In the genomic region with DNA sequence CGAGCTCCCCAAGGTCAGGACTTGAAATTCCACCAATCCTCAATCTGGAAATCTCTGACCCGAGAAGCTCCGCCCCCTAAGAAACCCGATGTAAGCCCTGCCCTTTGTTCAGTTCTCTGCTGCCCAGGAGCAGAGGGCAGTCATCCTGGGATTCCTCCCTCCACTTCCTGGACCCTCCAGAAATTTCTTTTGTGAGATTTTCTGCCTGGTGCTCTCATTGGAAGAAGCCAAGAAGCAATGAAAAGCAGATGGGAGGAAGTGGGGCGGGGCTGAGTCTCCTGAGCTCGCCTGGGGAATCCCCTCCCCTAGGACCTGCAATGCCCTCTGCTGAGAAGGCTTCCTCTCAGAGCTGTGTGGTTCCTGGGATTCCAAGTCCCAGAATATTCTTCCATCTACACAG, we compare ENCODE assay signal across 9 mouse cellular contexts. TPM values are rescaled to one million over a fixed set of nuclear protein-coding genes. Genes with fewer than 3 reads are reported as not detected.
DNase-seq lines count a peak whose midpoint lies in the region; ATAC-seq and TF ChIP-seq lines count a peak whose summit lies in the region.
"Had no signal": no experiment of that assay in that cellular context is flagged by ENCODE, and none has a peak within 500 bp of the region (broad histone marks: within the 10 kb centered on the region; RNA-seq: fewer than 3 reads in every experiment).

No protein-coding gene starts in this region.

- peak overlapping the region; percentile 55; the same call in 1 of the 2 replicates for H3K4me3 ChIP-seq in ES-Bruce4 (ENCODE audit: low read depth, low read length)
- H3K4me3 ChIP-seq in forebrain, embryonic 12.5 days (replicated peaks), result no peak overlapping the region
- H3K4me3 ChIP-seq in kidney, postnatal 0 days (replicated peaks; ENCODE audit: low read depth, low read length), result peak overlapping the region; percentile 14; the same call in 1 of the 2 replicates

- H3K27me3 ChIP-seq in ES-Bruce4 (ENCODE audit: control insufficient read depth, insufficient read depth, low read length, poor library complexity, severe bottlenecking), result no peaks in the 10 kb centered on the region
- H3K27me3 ChIP-seq in forebrain, embryonic 12.5 days, result peaks cover 11% of the 10 kb centered on the region
- H3K27me3 ChIP-seq in kidney, postnatal 0 days (ENCODE audit: insufficient read depth, low read length), result no peaks in the 10 kb centered on the region

- no peaks in the 10 kb centered on the region for H3K4me1 ChIP-seq in ES-Bruce4 (ENCODE audit: control insufficient read depth, insufficient read depth, low read length)
- H3K4me1 ChIP-seq in forebrain, embryonic 12.5 days, result peaks cover 20% of the 10 kb centered on the region
- no peaks in the 10 kb centered on the region for H3K4me1 ChIP-seq in kidney, postnatal 0 days (replicated peaks; ENCODE audit: insufficient read depth, low read length)

- peak; percentile 23 for TF ChIP-seq POLR2A in ES-Bruce4 (IDR thresholded peaks at IDR 0.05; ENCODE audit: insufficient read depth, low read length)

- 26% methylated on average over 6 of the region's 6 CpGs for WGBS in forebrain, embryonic 12.5 days
- 27% methylated on average over 6 of the region's 6 CpGs for WGBS in kidney, postnatal 0 days

- H3K36me3 ChIP-seq in ES-Bruce4 (ENCODE audit: control insufficient read depth, insufficient read depth, low read length, poor library complexity, severe bottlenecking), result no peaks in the 10 kb centered on the region
- H3K36me3 ChIP-seq in forebrain, embryonic 12.5 days (replicated peaks), result no peaks in the 10 kb centered on the region
- H3K36me3 ChIP-seq in kidney, postnatal 0 days (ENCODE audit: insufficient read depth, low read length), result no peaks in the 10 kb centered on the region

- H3K9me3 ChIP-seq in ES-Bruce4 (replicated peaks; ENCODE audit: control insufficient read depth, insufficient read depth, low read length, poor library complexity, severe bottlenecking), result no peaks in the 10 kb centered on the region
- no peaks in the 10 kb centered on the region for H3K9me3 ChIP-seq in forebrain, embryonic 12.5 days
- no peaks in the 10 kb centered on the region for H3K9me3 ChIP-seq in kidney, postnatal 0 days (replicated peaks; ENCODE audit: low read length)

- H3K4me2 ChIP-seq in forebrain, embryonic 12.5 days, result 0 out of 2 replicates have a peak overlapping the region, but pooled peaks have one; percentile 27
- H3K4me2 ChIP-seq in kidney, postnatal 0 days (ENCODE audit: low read length), result peak overlapping the region; percentile 39

- no peak for ATAC-seq in forebrain, embryonic 12.5 days (ENCODE audit: low FRiP score)
- ATAC-seq in kidney, postnatal 0 days (replicated peaks; ENCODE audit: low FRiP score, low read depth), result peak; percentile 41

- peak overlapping the region; percentile 85 for H3K27ac ChIP-seq in ES-Bruce4 (ENCODE audit: insufficient read depth, low read length)
- H3K27ac ChIP-seq in forebrain, embryonic 12.5 days, result no peak overlapping the region
- no peak overlapping the region for H3K27ac ChIP-seq in kidney, postnatal 0 days

- TF ChIP-seq CTCF in ES-Bruce4 (IDR thresholded peaks at IDR 0.05; ENCODE audit: low read depth, low read length), result no peak
- no peak for TF ChIP-seq CTCF in kidney, postnatal 0 days (IDR thresholded peaks at IDR 0.05; ENCODE audit: low read depth)

- DNase-seq in adrenal gland, adult 2 months, result peak; percentile 24
- no peak for DNase-seq in adrenal gland, postnatal 25 days
- DNase-seq in kidney, postnatal 0 days (ENCODE audit: low spot score), result peak; percentile 64
- DNase-seq in mesoderm, embryonic 11.5 days (ENCODE audit: low read depth, low spot score), result peak; percentile 48
- no peak for DNase-seq in layer of hippocampus, adult 11-12 months (ENCODE audit: low spot score)
- DNase-seq in layer of hippocampus, adult 18-20 months (ENCODE audit: low spot score in 2 of 2), result no peak

- peak overlapping the region; percentile 62 for H3K9ac ChIP-seq in ES-Bruce4 (ENCODE audit: low read depth, poor library complexity, severe bottlenecking)
- no peak overlapping the region for H3K9ac ChIP-seq in forebrain, embryonic 12.5 days
- H3K9ac ChIP-seq in kidney, postnatal 0 days (ENCODE audit: low read depth, low read length), result 0 out of 2 replicates have a peak overlapping the region, but pooled peaks have one; percentile 24

- TF ChIP-seq EP300 in ES-Bruce4 (IDR thresholded peaks at IDR 0.05; ENCODE audit: insufficient read depth, low read depth, low read length), result no peak

RNA-seq across cellular contexts. Expression of gene Lrrc23, which starts 2.9 kb away (rescaled TPM):
- under 1 TPM; 0.29 to 0.38 TPM for total RNA-seq in adrenal gland, adult 2 months (2021)
- 0.16 and 0.32 TPM in 2 replicates for polyA plus RNA-seq in adrenal gland, adult 2 months (2012; rRNA removed)
- total RNA-seq in adrenal gland, postnatal 25 days (2021), result 0.21 TPM in 1 of 2 replicates, not detected in the other
- 0.84 TPM in 1 of 2 replicates, not detected in the other for polyA plus RNA-seq in ES-Bruce4 (2011; ENCODE audit: insufficient read depth, insufficient read length, low read depth, missing spikeins)
- 3.3 and 4.0 TPM in 2 replicates for polyA plus RNA-seq in forebrain, embryonic 12.5 days (2016; fragmentation: Nextera tagmentation; extraction: Ambion mirVana)
- polyA plus RNA-seq in kidney, postnatal 0 days (2015; fragmentation: Nextera tagmentation; extraction: Ambion mirVana), result 0.43 and 0.59 TPM in 2 replicates
- total RNA-seq in layer of hippocampus, adult 18-20 months (2021), result 1 to 10 TPM; 2.7 to 4.7 TPM

RNA-seq across cellular contexts. Expression of gene Eno2, which starts 13.0 kb away (rescaled TPM):
- total RNA-seq in adrenal gland, adult 2 months (2021), result 10 to 100 TPM; 12.4 to 35.9 TPM
- polyA plus RNA-seq in adrenal gland, adult 2 months (2012; rRNA removed), result 8.3 and 16.5 TPM in 2 replicates
- total RNA-seq in adrenal gland, postnatal 25 days (2021), result 10.1 and 17.6 TPM in 2 replicates
- 7.4 and 8.3 TPM in 2 replicates for polyA plus RNA-seq in ES-Bruce4 (2011; ENCODE audit: insufficient read depth, insufficient read length, low read depth, missing spikeins)
- 10.5 and 10.6 TPM in 2 replicates for polyA plus RNA-seq in forebrain, embryonic 12.5 days (2016; fragmentation: Nextera tagmentation; extraction: Ambion mirVana)
- polyA plus RNA-seq in kidney, postnatal 0 days (2015; fragmentation: Nextera tagmentation; extraction: Ambion mirVana), result 7.6 TPM in 2 replicates
- total RNA-seq in layer of hippocampus, adult 18-20 months (2021), result 1,000 to 10,000 TPM; 1,059 TPM

RNA-seq across cellular contexts. Expression of gene Spsb2, which starts 26.0 kb away (rescaled TPM):
- total RNA-seq in adrenal gland, adult 2 months (2021), result 10 to 100 TPM; 19.6 to 28.0 TPM
- 34.0 and 40.0 TPM in 2 replicates for polyA plus RNA-seq in adrenal gland, adult 2 months (2012; rRNA removed)
- total RNA-seq in adrenal gland, postnatal 25 days (2021), result 21.7 and 32.2 TPM in 2 replicates
- polyA plus RNA-seq in ES-Bruce4 (2011; ENCODE audit: insufficient read depth, insufficient read length, low read depth, missing spikeins), result 4.6 and 5.4 TPM in 2 replicates
- 4.5 and 7.7 TPM in 2 replicates for polyA plus RNA-seq in forebrain, embryonic 12.5 days (2016; fragmentation: Nextera tagmentation; extraction: Ambion mirVana)
- 26.1 and 27.4 TPM in 2 replicates for polyA plus RNA-seq in kidney, postnatal 0 days (2015; fragmentation: Nextera tagmentation; extraction: Ambion mirVana)
- total RNA-seq in layer of hippocampus, adult 18-20 months (2021), result 1 to 10 TPM; 4.5 to 5.1 TPM

RNA-seq across cellular contexts. Expression of gene Atn1, which starts 26.1 kb away (rescaled TPM):
- 10 to 100 TPM; 76.8 to 86.3 TPM for total RNA-seq in adrenal gland, adult 2 months (2021)
- 73.3 and 110 TPM in 2 replicates for polyA plus RNA-seq in adrenal gland, adult 2 months (2012; rRNA removed)
- 100 and 102 TPM in 2 replicates for total RNA-seq in adrenal gland, postnatal 25 days (2021)
- polyA plus RNA-seq in ES-Bruce4 (2011; ENCODE audit: insufficient read depth, insufficient read length, low read depth, missing spikeins), result 32.0 and 35.2 TPM in 2 replicates
- polyA plus RNA-seq in forebrain, embryonic 12.5 days (2016; fragmentation: Nextera tagmentation; extraction: Ambion mirVana), result 17.6 and 19.2 TPM in 2 replicates
- polyA plus RNA-seq in kidney, postnatal 0 days (2015; fragmentation: Nextera tagmentation; extraction: Ambion mirVana), result 13.0 and 13.7 TPM in 2 replicates
- total RNA-seq in layer of hippocampus, adult 18-20 months (2021), result 100 to 1,000 TPM; 161 to 181 TPM

RNA-seq across cellular contexts. Expression of gene Gm45234, which starts 26.6 kb away (rescaled TPM):
- not detected for total RNA-seq in adrenal gland, adult 2 months (2021)
- polyA plus RNA-seq in adrenal gland, adult 2 months (2012; rRNA removed), result not detected in 2 replicates
- total RNA-seq in adrenal gland, postnatal 25 days (2021), result not detected in 2 replicates
- polyA plus RNA-seq in ES-Bruce4 (2011; ENCODE audit: insufficient read depth, insufficient read length, low read depth, missing spikeins), result 0.59 TPM in 1 of 2 replicates, not detected in the other
- not detected in 2 replicates for polyA plus RNA-seq in forebrain, embryonic 12.5 days (2016; fragmentation: Nextera tagmentation; extraction: Ambion mirVana)
- not detected in 2 replicates for polyA plus RNA-seq in kidney, postnatal 0 days (2015; fragmentation: Nextera tagmentation; extraction: Ambion mirVana)
- total RNA-seq in layer of hippocampus, adult 18-20 months (2021), result not detected
- polyA plus RNA-seq: C2C12 had no signal

Comparison
In these comparisons a context has a peak if more than half of its experiments do, and no peak if none do; other contexts are left out.
1. DNase-seq: peak in adrenal gland, adult 2 months (single experiment), kidney, postnatal 0 days (single experiment) and mesoderm, embryonic 11.5 days (single experiment); none in adrenal gland, postnatal 25 days (single experiment), layer of hippocampus, adult 11-12 months (single experiment) and layer of hippocampus, adult 18-20 months (0 of 2).